Mouse (Mus musculus) kidney, embryonic 16.5 days (tissue): Measurements from ENCODE around the gene 9230112D13Rik. TPM values are rescaled to one million over a fixed set of nuclear protein-coding genes. Genes with fewer than 3 reads are reported as not detected.

Source experiments
- ATAC-seq: fragments of 200-750 bp; cut with Nextera tagmentation; 2 replicates; pipeline ENCODE4 v1.8.0; 2017; ENCODE audit warnings: moderate TSS enrichment; ENCODE audit not compliant: low FRiP score, low TSS enrichment
- H3K27ac ChIP-seq: fragments of 300-500 bp; sonication (generic); 2 replicates; pipeline ENCODE4 v1.5.1; 2014; ENCODE audit warnings: low read length
- H3K27me3 ChIP-seq: fragments of 300-500 bp; sonication (generic); 2 replicates; pipeline ENCODE4 v1.6.1; 2014; ENCODE audit warnings: low read length, control low read depth, mixed read lengths; ENCODE audit not compliant: insufficient read depth
- H3K36me3 ChIP-seq: fragments of 300-500 bp; sonication (generic); 2 replicates; pipeline ENCODE4 v1.6.1; 2014; ENCODE audit warnings: low read length, control low read depth, mixed read lengths; ENCODE audit not compliant: insufficient read depth
- H3K4me1 ChIP-seq: fragments of 300-500 bp; sonication (generic); 2 replicates; pipeline ENCODE4 v1.6.1; 2014; ENCODE audit warnings: low read length, control low read depth, mixed read lengths; ENCODE audit not compliant: insufficient read depth
- H3K4me2 ChIP-seq: fragments of 300-500 bp; sonication (generic); replicated peaks from 2 replicates; pipeline ENCODE4 v1.6.1; 2014; ENCODE audit warnings: low read depth, low read length
- H3K4me3 ChIP-seq: fragments of 300-500 bp; sonication (generic); 2 replicates; pipeline ENCODE4 v1.5.1; 2014; ENCODE audit warnings: mild to moderate bottlenecking, low read length
- H3K9ac ChIP-seq: fragments of 300-500 bp; sonication (generic); replicated peaks from 2 replicates; pipeline ENCODE4 v1.6.1; 2014; ENCODE audit warnings: low read length
- H3K9me3 ChIP-seq: fragments of 300-500 bp; sonication (generic); 2 replicates; pipeline ENCODE4 v1.6.1; 2016; ENCODE audit warnings: low read length, control low read depth
- WGBS: fragments of 180-500 bp; shearing (Covaris S2); extraction: QIAGEN DNeasy Blood & Tissue Kit; methylation state at CpG from one replicate; pipeline ENCODE4 v1.1.7; 2014; 5-methylcytosine and 5-hydroxymethylcytosine counted together
- polyA plus RNA-seq: library from polyadenylated mRNA; unstranded; fragments of >200 nt; fragmentation: Nextera tagmentation; extraction: Ambion mirVana; gene quantifications from 2 replicates; pipeline ENCODE4 v1.2.1, GENCODE M21; 2015

The 9230112D13Rik gene
- polyA plus RNA-seq, result not detected in 2 replicates

DNA sequence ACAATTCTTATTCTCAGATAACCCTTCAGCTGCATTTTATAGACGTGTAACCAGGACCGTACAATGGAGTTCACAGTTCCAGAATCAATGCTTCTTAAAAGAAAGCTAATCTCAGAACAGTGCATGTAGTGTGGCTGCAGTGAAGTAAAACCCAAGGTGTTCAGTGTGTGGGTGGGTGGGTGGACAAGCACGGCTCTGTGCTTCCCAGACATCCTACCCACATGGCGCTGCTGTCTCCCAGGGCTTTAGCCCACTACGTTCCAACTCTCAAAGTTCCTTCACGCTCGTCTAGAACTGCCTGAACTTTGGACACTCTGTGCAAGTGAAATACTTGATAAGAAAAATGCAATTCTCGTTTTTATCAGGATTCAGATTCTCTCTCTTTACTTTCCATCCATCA, at the start of gene 9230112D13Rik:
Gene 9230112D13Rik, minus strand, starts transcription at position 101 of the 400 bp plus-strand sequence.
- ATAC-seq, result no peak
- Histone ChIP-seq H3K36me3 (no peaks in the 10 kb centered on the region), H3K4me2 (no peak within 1 kb of the TSS), H3K4me1 (no peaks in the 10 kb centered on the region), H3K9me3 (no peaks in the 10 kb centered on the region), H3K27me3 (peaks cover 15% of the 10 kb centered on the region; the same call in 1 of the 2 replicates), H3K4me3 (no peak within 1 kb of the TSS), H3K9ac (no peak within 1 kb of the TSS), H3K27ac (no peak within 1 kb of the TSS)
- WGBS, result 85% methylated on average over 8 of the region's 8 CpGs

- Histone ChIP-seq H3K4me3 (no peak overlapping the region), H3K27ac (no peak overlapping the region), H3K27me3 (no peaks in the 10 kb centered on the region), H3K36me3 (no peaks in the 10 kb centered on the region), H3K4me1 (peaks cover 10% of the 10 kb centered on the region), H3K9ac (no peak overlapping the region), H3K4me2 (no peak overlapping the region), H3K9me3 (no peaks in the 10 kb centered on the region)
- ATAC-seq, result no peak
- 81% methylated on average over 17 of the region's 17 CpGs for WGBS
These were observed 49.2 kb upstream of the 9230112D13Rik start for GRCm38 (mm10) chr14:34571610-34572387.

DNA sequence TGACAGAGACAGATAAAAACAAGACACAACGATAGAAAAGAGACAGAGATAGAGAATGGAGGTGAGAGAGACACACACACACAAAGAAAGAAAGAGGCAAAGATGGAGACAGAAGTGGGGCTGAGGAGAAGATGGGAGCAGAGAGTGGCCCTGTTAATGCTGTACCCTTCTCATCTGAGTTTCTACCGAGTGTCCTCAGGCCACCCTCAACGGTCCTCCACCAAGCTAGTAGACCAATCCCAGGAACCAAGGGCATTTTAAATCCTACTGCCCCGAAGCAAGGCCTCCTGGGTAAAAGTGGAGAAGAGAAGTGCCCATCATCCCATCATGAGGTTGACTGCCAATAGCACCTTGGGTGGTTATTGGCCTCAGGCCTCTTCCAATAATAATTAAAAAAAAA, 48.3 kb upstream of the 9230112D13Rik start:
- no peak for ATAC-seq
- Histone ChIP-seq H3K9ac (no peak overlapping the region), H3K4me3 (no peak overlapping the region), H3K27me3 (no peaks in the 10 kb centered on the region), H3K4me2 (no peak overlapping the region), H3K9me3 (no peaks in the 10 kb centered on the region), H3K36me3 (no peaks in the 10 kb centered on the region), H3K4me1 (peaks cover 10% of the 10 kb centered on the region), H3K27ac (no peak overlapping the region)
- WGBS, result 81% methylated on average over 4 of the region's 4 CpGs

GRCm38 (mm10) chr14:34570294-34570693, 47.7 kb upstream of the 9230112D13Rik start:
- Histone ChIP-seq H3K9me3 (no peaks in the 10 kb centered on the region), H3K9ac (no peak overlapping the region), H3K4me1 (peaks cover 10% of the 10 kb centered on the region), H3K27me3 (no peaks in the 10 kb centered on the region), H3K4me3 (peak overlapping the region; percentile 29), H3K36me3 (no peaks in the 10 kb centered on the region), H3K27ac (no peak overlapping the region), H3K4me2 (peak overlapping the region; percentile 61)
- 1% methylated on average over 6 of the region's 6 CpGs for WGBS
- ATAC-seq, result peak; percentile 66; the same call in 1 of the 2 replicates

GRCm38 (mm10) chr14:34569534-34570194, 47.1 kb upstream of the 9230112D13Rik start:
- H3K9me3 ChIP-seq, result no peaks in the 10 kb centered on the region
- no peak overlapping the region for H3K27ac ChIP-seq
- 31% methylated on average over 27 of the region's 27 CpGs for WGBS
- H3K4me2 ChIP-seq, result peak overlapping the region; percentile 61
- no peaks in the 10 kb centered on the region for H3K27me3 ChIP-seq
- peaks cover 10% of the 10 kb centered on the region for H3K4me1 ChIP-seq
- H3K9ac ChIP-seq, result peak overlapping the region; percentile 23; the same call in 1 of the 2 replicates
- ATAC-seq, result no peak
- H3K36me3 ChIP-seq, result no peaks in the 10 kb centered on the region
- H3K4me3 ChIP-seq, result peak overlapping the region; percentile 29

- 79% methylated on average over 4 of the region's 4 CpGs for WGBS
- Histone ChIP-seq H3K27ac (no peak overlapping the region), H3K4me2 (no peak overlapping the region), H3K9ac (no peak overlapping the region), H3K9me3 (no peaks in the 10 kb centered on the region), H3K4me1 (peaks cover 10% of the 10 kb centered on the region), H3K27me3 (no peaks in the 10 kb centered on the region), H3K36me3 (no peaks in the 10 kb centered on the region), H3K4me3 (no peak overlapping the region)
- ATAC-seq, result no peak
These were observed 46.0 kb upstream of the 9230112D13Rik start for GRCm38 (mm10) chr14:34568626-34569025.

DNA sequence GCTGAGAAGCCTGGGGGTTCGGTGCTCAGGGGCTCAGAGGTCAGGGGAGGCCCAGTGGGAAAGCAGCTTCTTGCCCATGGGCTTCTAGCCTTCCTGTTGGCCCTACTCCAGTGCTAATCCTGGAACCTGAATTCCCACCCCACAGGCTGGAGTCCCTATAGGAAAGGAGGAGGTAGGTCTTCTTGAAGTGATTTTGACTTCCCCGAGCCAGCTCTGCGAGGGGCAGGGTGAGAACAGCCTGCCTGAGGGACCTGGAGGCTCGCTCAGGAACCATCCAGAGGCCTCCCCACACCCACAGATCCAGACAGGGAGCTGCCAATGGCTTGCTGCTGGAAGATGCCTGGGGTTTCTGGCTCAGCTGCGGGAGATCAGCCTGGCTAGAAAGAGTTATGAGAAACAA, 45.1 kb upstream of the 9230112D13Rik start:
- no peak overlapping the region for H3K4me2 ChIP-seq
- H3K4me3 ChIP-seq, result no peak overlapping the region
- H3K4me1 ChIP-seq, result peaks cover 10% of the 10 kb centered on the region
- 51% methylated on average over 5 of the region's 5 CpGs for WGBS
- no peaks in the 10 kb centered on the region for H3K27me3 ChIP-seq
- no peaks in the 10 kb centered on the region for H3K9me3 ChIP-seq
- ATAC-seq, result no peak
- H3K36me3 ChIP-seq, result no peaks in the 10 kb centered on the region
- H3K9ac ChIP-seq, result no peak overlapping the region
- no peak overlapping the region for H3K27ac ChIP-seq

DNA sequence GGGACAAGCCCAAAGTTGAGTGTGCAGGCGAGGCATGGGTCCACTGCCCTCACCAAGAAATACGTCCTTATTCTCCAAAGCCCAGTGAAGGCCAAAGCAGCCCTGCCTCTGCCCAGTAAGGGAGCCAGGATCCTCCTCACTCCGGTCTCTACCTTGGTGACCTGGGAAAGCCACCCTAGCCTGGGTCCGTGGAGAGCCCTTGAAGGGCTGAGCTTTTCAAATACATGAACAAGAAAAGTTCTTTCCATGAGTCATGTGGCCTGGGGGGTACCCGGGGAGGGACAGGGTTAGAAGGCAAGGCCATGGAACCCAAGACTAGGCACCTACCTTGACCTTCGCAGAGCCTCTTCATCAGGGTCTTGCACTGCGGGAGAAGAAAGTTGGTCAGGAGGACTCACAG, 43.9 kb upstream of the 9230112D13Rik start:
- no peak for ATAC-seq
- Histone ChIP-seq H3K9ac (no peak overlapping the region), H3K36me3 (no peaks in the 10 kb centered on the region), H3K4me2 (no peak overlapping the region), H3K27ac (no peak overlapping the region), H3K9me3 (no peaks in the 10 kb centered on the region), H3K4me3 (no peak overlapping the region), H3K4me1 (peaks cover 10% of the 10 kb centered on the region), H3K27me3 (no peaks in the 10 kb centered on the region)
- 92% methylated on average over 7 of the region's 7 CpGs for WGBS

GRCm38 (mm10) chr14:34565711-34566110, 43.1 kb upstream of the 9230112D13Rik start:
- Histone ChIP-seq H3K9me3 (no peaks in the 10 kb centered on the region), H3K4me3 (no peak overlapping the region), H3K36me3 (no peaks in the 10 kb centered on the region), H3K27me3 (no peaks in the 10 kb centered on the region), H3K9ac (no peak overlapping the region), H3K27ac (no peak overlapping the region), H3K4me2 (no peak overlapping the region), H3K4me1 (peaks cover 10% of the 10 kb centered on the region)
- ATAC-seq, result no peak
- WGBS, result 65% methylated on average over 17 of the region's 17 CpGs

DNA sequence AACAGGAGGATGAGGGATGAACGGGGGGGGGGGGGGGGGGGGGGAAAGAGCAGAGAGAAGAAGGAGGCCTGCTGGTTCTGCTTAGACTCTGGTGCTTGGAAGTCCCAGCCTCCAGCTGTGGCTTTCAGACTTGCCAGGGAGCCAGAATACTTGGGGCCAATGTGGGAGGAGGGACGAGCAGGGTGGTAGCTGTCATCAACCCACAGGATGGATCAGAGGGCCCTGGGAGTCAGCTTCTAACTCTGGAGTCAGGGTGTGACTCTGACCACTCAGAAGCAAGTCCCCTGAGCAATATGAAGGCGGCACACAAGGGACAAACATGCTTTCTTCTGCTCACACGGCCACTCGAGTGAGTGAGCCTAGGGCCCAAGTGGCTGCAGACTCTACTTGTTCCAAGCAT, 42.0 kb upstream of the 9230112D13Rik start:
- H3K4me2 ChIP-seq, result no peak overlapping the region
- no peaks in the 10 kb centered on the region for H3K9me3 ChIP-seq
- ATAC-seq, result no peak
- H3K9ac ChIP-seq, result no peak overlapping the region
- no peak overlapping the region for H3K27ac ChIP-seq
- no peaks in the 10 kb centered on the region for H3K36me3 ChIP-seq
- no peaks in the 10 kb centered on the region for H3K27me3 ChIP-seq
- 78% methylated on average over 5 of the region's 5 CpGs for WGBS
- H3K4me3 ChIP-seq, result no peak overlapping the region
- H3K4me1 ChIP-seq, result peaks cover 5% of the 10 kb centered on the region
